Mouse (Mus musculus): ENCODE results near the gene Hoxc13. TPM values are rescaled to one million over a fixed set of nuclear protein-coding genes. Genes with fewer than 3 reads are reported as not detected.

Gene Hoxc13
- total and polyA plus RNA-seq, 3 experiments, result not detected

DNA sequence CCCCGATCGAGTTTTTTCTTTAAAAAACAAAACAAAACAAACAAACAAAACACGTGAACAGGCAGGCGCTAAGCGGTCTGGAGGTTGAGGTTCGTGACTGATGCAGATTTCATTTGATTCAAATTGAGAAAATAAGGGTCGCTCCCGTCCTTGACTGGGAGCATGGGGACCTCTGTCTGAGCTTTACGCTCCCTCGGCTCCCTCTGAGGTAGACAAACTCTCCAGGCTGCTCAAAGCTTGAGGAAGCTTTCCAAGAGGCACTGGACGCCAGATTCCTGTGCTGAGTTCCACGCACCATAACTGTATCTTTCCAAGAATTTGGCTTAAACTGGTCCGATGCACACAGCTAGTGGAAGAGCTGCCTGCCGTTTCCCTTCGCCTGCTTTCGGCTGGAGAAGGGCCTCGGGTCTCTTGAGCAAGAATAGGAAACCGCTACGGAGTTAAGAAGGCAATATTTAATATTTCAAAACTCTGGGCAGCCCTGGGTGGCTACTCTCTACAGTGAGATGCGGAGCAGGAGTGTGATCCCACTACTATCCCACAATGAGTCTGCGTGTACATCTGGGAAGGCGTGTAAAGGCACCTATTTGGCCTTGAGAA, 10.3 kb upstream of the Hoxc13 start:
- Histone ChIP-seq H3K79me2 (ENCODE audit: control insufficient read depth, insufficient read depth, low read length, poor library complexity) (no peaks in the 10 kb centered on the region), H3K9me3 (replicated peaks; ENCODE audit: insufficient read depth, low read length) (no peaks in the 10 kb centered on the region), H3K27me3 (ENCODE audit: control insufficient read depth in 1 of 2, insufficient read depth in 2 of 2, low read length in 2 of 2) (peaks cover 19 to 48% of the 10 kb centered on the region in 2 experiments), H3K36me3 (ENCODE audit: control insufficient read depth in 1 of 2, insufficient read depth in 2 of 2, low read length in 2 of 2) (no peaks in the 10 kb centered on the region), H3K27ac (ENCODE audit: control insufficient read depth, low read depth, low read length) (no peak overlapping the region), H3K4me3 (ENCODE audit: control insufficient read depth in 1 of 2, insufficient read depth in 1 of 2, low read depth in 2 of 2, low read length in 2 of 2) (no peak overlapping the region), H3K9ac (ENCODE audit: control insufficient read depth, low read depth, low read length, poor library complexity, severe bottlenecking) (no peak overlapping the region), H3K4me1 (ENCODE audit: control insufficient read depth in 1 of 2, insufficient read depth in 2 of 2, low read length in 2 of 2) (no peaks in the 10 kb centered on the region)
- TF ChIP-seq CTCF (IDR thresholded peaks at IDR 0.05 in 2 of 3, conservative IDR thresholded peaks at IDR 0.05 in 1 of 3; ENCODE audit: control insufficient read depth in 1 of 3, insufficient read depth in 1 of 3, low read depth in 2 of 3, low read length in 3 of 3, poor library complexity in 1 of 3, severe bottlenecking in 1 of 3) (no peak), ZKSCAN1 (IDR thresholded peaks at IDR 0.05; ENCODE audit: low read depth, low read length) (no peak), RAD21 (IDR thresholded peaks at IDR 0.05; ENCODE audit: low read depth, low read length) (no peak), ZNF384 (IDR thresholded peaks at IDR 0.05; ENCODE audit: low read depth, low read length) (no peak), MEF2A (IDR thresholded peaks at IDR 0.05; ENCODE audit: extremely low read depth, insufficient replicate concordance, low read depth, low read length, poor library complexity, severe bottlenecking) (no peak), MYB (IDR thresholded peaks at IDR 0.05; ENCODE audit: low read depth, low read length) (no peak), ZC3H11A (IDR thresholded peaks at IDR 0.05; ENCODE audit: low read depth, low read length) (no peak), SMC3 (IDR thresholded peaks at IDR 0.05; ENCODE audit: low read depth, low read length) (no peak), RCOR1 (IDR thresholded peaks at IDR 0.05; ENCODE audit: low read depth, low read length) (no peak), TCF12 (IDR thresholded peaks at IDR 0.05; ENCODE audit: low read depth, low read length) (no peak)
- no peak for DNase-seq (ENCODE audit: low read depth, low spot score)

DNA sequence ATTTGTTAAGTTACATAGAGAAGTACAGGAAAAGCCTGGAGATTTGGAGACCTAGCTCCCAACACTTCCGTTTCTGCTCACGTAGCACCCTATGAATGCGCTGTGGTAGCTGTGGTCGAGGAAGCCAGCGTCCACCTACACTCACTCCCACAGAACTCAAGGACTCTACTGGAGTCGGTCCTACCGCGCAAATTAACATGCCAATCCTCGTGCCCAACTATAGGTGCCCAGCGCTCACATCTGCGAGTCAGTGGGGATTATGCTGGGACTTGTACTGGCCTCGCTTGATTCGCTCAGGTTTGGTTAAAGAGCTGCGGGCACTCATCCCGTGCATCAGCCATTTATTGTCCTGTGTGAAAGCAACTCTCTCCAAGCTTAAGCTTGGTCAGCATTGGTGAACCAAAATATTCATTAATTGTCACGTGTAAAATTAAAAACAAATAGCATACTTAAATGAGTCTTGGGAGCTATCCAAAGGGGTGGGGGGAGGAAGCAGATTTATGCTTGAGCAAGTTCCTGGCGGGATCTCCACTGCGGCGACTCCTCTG, 7.8 kb upstream of the Hoxc13 start:
- Histone ChIP-seq H3K4me1 (ENCODE audit: control insufficient read depth in 1 of 2, insufficient read depth in 2 of 2, low read length in 2 of 2) (no peaks in the 10 kb centered on the region), H3K27me3 (ENCODE audit: control insufficient read depth in 1 of 2, insufficient read depth in 2 of 2, low read length in 2 of 2) (peaks cover 20 to 46% of the 10 kb centered on the region in 2 experiments), H3K9ac (ENCODE audit: control insufficient read depth, low read depth, low read length, poor library complexity, severe bottlenecking) (no peak overlapping the region), H3K79me2 (ENCODE audit: control insufficient read depth, insufficient read depth, low read length, poor library complexity) (no peaks in the 10 kb centered on the region), H3K27ac (ENCODE audit: control insufficient read depth, low read depth, low read length) (no peak overlapping the region), H3K36me3 (ENCODE audit: control insufficient read depth in 1 of 2, insufficient read depth in 2 of 2, low read length in 2 of 2) (no peaks in the 10 kb centered on the region), H3K4me3 (ENCODE audit: control insufficient read depth in 1 of 2, insufficient read depth in 1 of 2, low read depth in 2 of 2, low read length in 2 of 2) (no peak overlapping the region), H3K9me3 (replicated peaks; ENCODE audit: insufficient read depth, low read length) (no peaks in the 10 kb centered on the region)
- no peak for DNase-seq (ENCODE audit: low read depth, low spot score)
- TF ChIP-seq NRF1 (IDR thresholded peaks at IDR 0.05; ENCODE audit: insufficient read depth, low read depth, low read length, poor library complexity, severe bottlenecking) (no peak), GABPA (IDR thresholded peaks at IDR 0.05; ENCODE audit: low read depth, low read length) (no peak), SIN3A (IDR thresholded peaks at IDR 0.05; ENCODE audit: low read length) (no peak), TCF12 (IDR thresholded peaks at IDR 0.05; ENCODE audit: low read depth, low read length) (no peak), ELF1 (IDR thresholded peaks at IDR 0.05; ENCODE audit: low read depth, low read length) (no peak), E2F4 (IDR thresholded peaks at IDR 0.05; ENCODE audit: borderline replicate concordance, low read depth, low read length) (no peak), CHD1 (IDR thresholded peaks at IDR 0.05; ENCODE audit: low read depth, low read length) (no peak)

Measured in MEL (cell line).